Mouse (Mus musculus) T-helper 1 cell (primary cell): ENCODE measurements around the gene R3hdml.

Experiments
- in situ Hi-C: fragments of 300-600 bp; cut with MboI, MseI; formaldehyde crosslinking; loops from one replicate; pipeline ENCODE4 v1.15.1; 2025; ENCODE audit warnings: high pct_unique_total_duplicates

R3hdml gene

GRCm38 (mm10) chr2:163471710-163472465 is 20.2 kb upstream of the R3hdml start:
- in situ Hi-C loops: loop anchor here (10.0 kb wide), 1 partner anchor 123 kb away; no protein-coding TSS in a partner anchor

DNA sequence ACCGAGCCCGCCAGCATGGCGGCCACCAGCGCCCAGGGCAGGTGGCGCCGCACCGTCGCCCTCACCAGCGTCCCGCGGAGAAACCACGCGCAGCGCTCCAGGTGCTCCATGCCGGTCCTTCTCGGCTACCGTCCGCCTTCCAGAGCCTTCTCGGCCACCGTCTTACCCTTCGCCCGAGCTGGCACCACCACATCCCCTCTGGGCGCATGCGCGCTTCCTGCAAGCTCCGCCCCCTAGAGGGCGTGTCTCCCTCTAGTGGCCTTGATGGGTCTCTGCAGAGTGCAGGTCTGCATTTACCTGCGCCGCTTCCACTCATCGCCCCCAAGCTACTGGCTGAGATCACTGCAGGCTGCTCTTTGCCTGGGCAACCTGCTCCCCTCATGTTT is 19.7 kb upstream of the R3hdml start, which contains the start of gene Fitm2:
TSS of gene Fitm2 (minus strand) at position 164 of the 386 bp plus-strand sequence.
- in situ Hi-C loops: loop anchor here (10.0 kb wide), 1 partner anchor 122 kb away; no protein-coding TSS in a partner anchor

DNA sequence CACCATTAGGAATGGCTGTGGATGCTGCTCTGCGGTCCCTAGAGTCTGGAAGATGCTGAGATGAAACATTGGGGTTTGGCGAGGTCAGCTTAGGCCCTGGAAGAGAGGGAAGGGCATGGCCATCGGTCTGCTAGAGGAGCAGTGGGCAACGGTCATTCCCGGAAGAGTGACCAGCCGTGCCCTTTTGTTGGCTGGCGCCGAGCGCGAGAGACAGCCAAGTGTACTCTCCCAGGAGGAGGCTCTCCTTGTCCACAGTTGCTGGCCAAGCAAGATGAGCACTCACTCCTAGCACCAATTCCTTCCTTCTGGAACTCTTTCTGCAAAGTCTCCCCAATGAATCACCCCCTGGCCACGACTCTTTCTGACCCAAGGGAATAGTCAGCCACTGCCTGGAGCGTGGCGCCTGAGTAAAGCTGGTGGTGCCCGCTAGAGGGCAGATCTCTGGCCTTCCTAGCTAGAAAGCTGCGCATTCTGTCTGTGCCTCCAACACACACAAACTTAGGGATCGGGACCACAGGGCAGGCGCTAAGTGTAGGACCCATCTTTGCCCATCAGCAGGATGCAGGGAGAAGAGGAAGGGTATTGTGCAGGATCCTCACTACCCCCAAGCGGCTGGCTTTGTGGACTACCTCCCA is 11.8 kb upstream of the R3hdml start:
- in situ Hi-C loops: no loop called here

DNA sequence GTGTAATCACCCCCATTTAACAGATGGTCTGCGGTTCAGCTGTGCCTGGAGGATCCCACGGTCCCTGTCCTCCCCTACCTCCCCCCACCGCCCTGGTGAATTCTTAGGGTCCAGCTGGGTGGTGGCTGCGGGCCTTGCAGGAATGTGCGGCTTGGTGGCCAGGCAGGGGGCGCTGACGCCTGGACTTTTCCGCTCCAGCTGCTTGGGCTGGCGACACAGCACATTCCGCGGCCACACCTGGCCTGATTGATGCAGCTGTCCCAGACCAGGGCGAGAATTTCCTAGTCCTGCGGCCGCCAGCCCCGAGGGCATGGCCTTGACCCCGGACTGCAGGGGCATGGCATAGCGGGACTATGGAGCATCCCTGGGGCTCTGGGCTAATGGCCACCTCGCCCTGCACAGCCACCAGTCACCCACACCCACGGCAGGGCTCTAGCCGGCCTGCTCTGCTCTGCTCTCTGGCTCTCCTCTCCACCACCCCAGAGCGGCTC is 10.5 kb upstream of the R3hdml start:
- in situ Hi-C loops: no loop called here

DNA sequence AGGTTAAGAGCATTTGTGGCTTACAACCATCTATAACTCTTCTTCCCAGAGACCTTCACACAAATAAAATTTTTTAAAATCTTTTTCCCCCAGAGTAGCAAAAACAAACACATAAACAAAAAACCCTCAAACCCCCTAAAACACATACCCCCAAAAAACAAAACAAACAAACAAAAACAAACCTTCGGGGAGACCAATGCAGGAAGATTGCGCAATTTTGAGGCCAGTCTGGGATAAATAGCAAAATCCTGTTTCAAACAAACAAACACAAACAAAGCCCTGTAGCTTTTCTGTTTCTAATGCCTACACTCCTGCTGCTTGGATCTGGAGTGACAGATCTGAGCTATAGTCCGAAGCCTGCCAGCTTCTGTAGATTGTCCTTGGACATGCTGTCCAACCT is 4.8 kb upstream of the R3hdml start:
- in situ Hi-C loops: no loop called here

GRCm38 (mm10) chr2:163489725-163490291 is 2.3 kb upstream of the R3hdml start:
- in situ Hi-C loops: no loop called here

DNA sequence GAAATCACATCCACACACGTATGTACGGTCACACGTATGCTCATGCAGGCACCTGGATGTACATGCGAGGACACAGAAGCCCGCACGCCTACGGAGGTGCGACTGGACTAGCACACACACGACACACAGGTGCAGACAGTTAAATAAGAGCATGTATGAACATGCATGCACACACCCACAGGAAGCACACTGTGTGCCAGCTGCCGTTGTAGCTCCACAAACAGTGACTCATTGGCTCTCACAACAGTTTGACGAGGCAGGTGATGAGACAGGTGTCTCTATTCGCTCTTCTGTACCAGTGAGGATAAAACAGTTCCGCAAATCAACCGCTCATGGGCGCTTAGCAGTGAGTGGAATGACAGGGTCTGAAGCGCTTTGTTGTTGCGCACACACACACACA is 1.5 kb upstream of the R3hdml start:
- in situ Hi-C loops: no loop called here

DNA sequence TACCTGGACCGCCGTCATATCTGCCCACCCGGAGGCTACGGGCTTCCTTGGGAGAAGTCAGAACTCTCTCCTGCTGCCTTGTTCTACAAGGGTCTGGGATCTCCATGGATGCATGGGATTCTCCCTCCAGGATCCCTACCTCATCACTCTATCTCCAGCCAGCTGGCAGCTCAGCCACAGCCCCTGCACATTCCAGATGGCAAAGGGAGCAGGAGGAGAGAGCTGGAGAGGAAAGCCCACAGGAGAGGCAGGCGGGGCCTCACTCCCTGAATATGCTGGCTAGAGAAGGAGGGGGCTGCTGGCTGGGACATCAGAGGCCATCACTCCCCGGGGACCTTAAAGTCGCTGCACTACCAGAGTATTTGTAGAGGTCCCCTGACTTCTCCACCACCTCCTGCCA is 767 bp upstream of the R3hdml start:
- in situ Hi-C loops: no loop called here

DNA sequence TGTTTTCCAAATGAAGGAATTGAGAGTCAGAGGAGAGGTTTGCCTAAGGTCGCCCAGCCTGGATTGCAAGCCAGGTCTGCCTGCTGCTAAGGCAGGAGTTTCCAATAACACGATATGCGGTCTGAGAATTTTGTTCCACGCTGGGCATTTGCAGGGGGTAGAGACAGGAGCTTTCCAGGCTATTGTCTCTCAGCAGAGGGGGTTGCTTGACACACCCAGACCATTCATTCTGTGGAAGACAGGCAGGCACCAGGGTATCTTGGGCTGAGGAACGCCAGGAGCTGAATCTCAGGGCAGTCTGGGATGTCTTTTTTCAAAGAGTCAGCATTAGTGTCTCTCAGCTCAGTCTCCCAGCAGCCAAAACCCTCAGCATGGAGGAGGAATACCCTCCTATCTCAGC is 913 bp downstream of the R3hdml start:
- in situ Hi-C loops: no loop called here

- in situ Hi-C loops: no loop called here
These were observed 1.9 kb downstream of the R3hdml start for GRCm38 (mm10) chr2:163493976-163494375.

DNA sequence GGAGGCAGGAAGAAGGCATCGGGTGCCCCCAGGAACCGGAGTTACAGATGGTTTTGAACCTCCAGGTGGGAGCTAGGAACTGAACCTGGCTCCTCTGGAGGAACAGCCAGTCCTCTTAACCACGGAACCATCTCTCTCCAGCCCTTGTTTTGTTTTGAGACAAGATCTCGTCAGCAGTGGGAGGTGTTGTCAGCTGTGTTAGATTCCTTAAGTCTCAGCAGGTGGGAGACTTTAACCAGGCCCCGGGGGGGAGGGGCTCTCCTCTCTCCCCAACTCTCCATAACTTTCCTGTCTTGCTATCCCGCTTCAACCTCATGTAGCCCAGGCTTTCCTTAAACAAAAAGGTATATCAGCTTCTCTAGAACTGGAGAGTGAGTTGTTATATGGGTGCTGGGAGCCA is 2.3 kb downstream of the R3hdml start:
- in situ Hi-C loops: no loop called here

DNA sequence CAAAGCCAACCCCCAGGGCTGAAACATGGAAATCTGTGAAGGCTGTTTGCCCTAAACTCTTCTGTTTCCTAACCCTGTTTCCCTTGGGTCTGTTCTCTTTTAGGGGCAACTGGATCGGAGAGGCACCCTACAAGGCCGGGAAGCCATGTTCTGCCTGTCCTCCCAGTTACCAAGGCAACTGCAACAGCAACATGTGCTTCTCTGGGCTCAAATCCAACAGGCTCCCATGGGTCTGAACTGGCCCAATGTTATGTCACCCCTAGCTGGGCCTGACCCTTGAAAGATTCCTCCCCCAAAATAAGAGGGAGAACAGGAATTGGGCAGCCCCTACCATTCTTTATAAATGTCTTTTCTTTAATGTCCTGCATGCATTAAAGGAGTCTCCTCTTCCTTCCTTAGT is 10.1 kb downstream of the R3hdml start:
- in situ Hi-C loops: loop anchor here (5.0 kb wide), 1 partner anchor 50 kb away; no protein-coding TSS in a partner anchor

GRCm38 (mm10) chr2:163503191-163503590 is 11.1 kb downstream of the R3hdml start:
- in situ Hi-C loops: loop anchor here (5.0 kb wide), 1 partner anchor 49 kb away; no protein-coding TSS in a partner anchor

GRCm38 (mm10) chr2:163506300-163507004 is 14.3 kb downstream of the R3hdml start, which contains the start of gene Hnf4a:
TSS of gene Hnf4a (plus strand) at chr2:163506808.
- in situ Hi-C loops: no loop called here

GRCm38 (mm10) chr2:163525761-163526243 is 33.7 kb downstream of the R3hdml start:
- in situ Hi-C loops: no loop called here

- in situ Hi-C loops: no loop called here
These were observed 35.4 kb downstream of the R3hdml start for GRCm38 (mm10) chr2:163527497-163527896.

DNA sequence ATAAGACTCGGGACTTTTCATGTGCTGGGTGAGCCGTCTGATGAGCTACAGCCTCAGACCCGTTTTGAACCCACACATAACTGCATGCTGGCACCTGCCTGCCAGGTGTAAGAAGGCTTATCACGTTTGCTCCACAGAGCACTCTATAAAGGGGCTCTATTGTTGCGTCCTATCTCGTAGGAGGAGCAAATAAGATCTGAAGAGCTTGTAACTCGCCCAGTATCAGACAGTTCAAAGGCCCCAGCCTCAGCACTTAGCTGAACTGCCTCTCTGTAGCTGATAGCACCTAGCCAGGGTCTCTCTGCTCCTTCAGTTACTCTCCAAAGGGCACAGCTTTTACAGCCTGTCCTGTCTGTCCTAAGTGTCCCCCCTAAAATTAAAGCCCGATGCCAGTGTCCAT is 38.3 kb downstream of the R3hdml start:
- in situ Hi-C loops: no loop called here

DNA sequence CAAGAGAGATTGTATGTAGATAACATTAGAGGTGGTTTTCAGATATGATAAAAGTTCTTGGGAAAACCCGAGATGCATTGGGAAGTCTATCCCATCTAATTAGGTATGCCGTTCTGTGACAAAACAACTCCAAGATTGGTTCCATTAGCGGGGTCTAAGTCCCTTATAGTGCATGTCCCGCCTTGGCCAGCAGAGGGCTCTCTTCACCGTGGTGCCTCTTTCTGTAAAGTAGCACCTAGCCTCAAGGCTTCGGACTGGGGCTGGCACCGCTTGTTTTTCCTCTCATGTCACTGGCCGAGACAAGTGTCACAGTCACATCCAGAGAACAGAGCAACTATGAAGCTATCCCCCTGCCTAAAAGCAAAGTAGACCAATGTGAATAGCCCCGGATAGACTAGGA is 39.8 kb downstream of the R3hdml start:
- in situ Hi-C loops: no loop called here

DNA sequence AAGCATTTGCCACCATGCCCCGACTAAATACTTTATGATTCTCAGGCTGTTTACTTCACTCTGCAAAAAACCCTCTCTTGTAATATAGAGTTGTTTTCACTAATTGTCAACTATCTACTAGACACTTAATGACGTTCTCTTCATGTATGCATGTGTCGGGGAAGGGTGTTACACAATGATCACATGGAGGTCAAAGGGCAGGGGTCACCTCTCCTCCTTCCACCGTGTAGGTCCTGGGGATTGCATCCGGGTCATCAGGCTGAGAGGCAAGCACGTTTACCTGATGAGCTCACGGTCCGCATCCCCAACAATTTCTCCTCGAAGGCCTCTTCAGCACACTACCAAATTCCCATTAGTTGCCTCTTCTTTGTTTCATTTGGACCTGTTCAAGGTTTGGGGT is 41.1 kb downstream of the R3hdml start:
- in situ Hi-C loops: no loop called here

- in situ Hi-C loops: no loop called here
These were observed 42.9 kb downstream of the R3hdml start for GRCm38 (mm10) chr2:163534958-163535524.

GRCm38 (mm10) chr2:163537443-163537842 is 45.3 kb downstream of the R3hdml start:
- in situ Hi-C loops: no loop called here
